Mouse (Mus musculus): Measurements from ENCODE around the gene 1810055G02Rik. TPM values are rescaled to one million over a fixed set of nuclear protein-coding genes. Genes with fewer than 3 reads are reported as not detected.
A peak's percentile ranks its signal among the peaks of the same experiment; 100 is the strongest.

The 1810055G02Rik gene
- polyA plus RNA-seq, 1 experiment from 2014 or later, result 31.9 TPM

- no peaks in the 10 kb centered on the region for H3K4me1 ChIP-seq
Measured at GRCm38 (mm10) chr19:3757861-3758260, 49.8 kb downstream of the 1810055G02Rik start.

GRCm38 (mm10) chr19:3765221-3765820 lies 57.2 kb downstream of the 1810055G02Rik start:
- WGBS, result 83% methylated on average over 4 of the region's 4 CpGs
- H3K4me1 ChIP-seq, result peaks cover 22% of the 10 kb centered on the region
- ATAC-seq (ENCODE audit: low FRiP score, low read depth), result no peak
- H3K4me2 ChIP-seq (replicated peaks), result no peak overlapping the region
- H3K4me3 ChIP-seq, result no peak overlapping the region
- H3K27ac ChIP-seq (replicated peaks), result no peak overlapping the region
- H3K9ac ChIP-seq (replicated peaks), result no peak overlapping the region
- no peaks in the 10 kb centered on the region for H3K9me3 ChIP-seq
- no peaks in the 10 kb centered on the region for H3K36me3 ChIP-seq
- no peaks in the 10 kb centered on the region for H3K27me3 ChIP-seq

More at GRCm38 (mm10) chr19:3757861-3758260, 49.8 kb downstream of the 1810055G02Rik start:
- no peaks in the 10 kb centered on the region for H3K36me3 ChIP-seq
- H3K4me2 ChIP-seq (replicated peaks), result no peak overlapping the region
- no peak overlapping the region for H3K4me3 ChIP-seq
- no peak overlapping the region for H3K27ac ChIP-seq (replicated peaks)
- H3K27me3 ChIP-seq, result peaks cover 5% of the 10 kb centered on the region; the same call in 1 of the 2 replicates
- H3K9ac ChIP-seq (replicated peaks), result no peak overlapping the region
- WGBS, result 67% methylated on average over 1 of the region's 1 CpGs
- no peak for ATAC-seq (ENCODE audit: low FRiP score, low read depth)
- H3K9me3 ChIP-seq, result no peaks in the 10 kb centered on the region

- ATAC-seq (ENCODE audit: low FRiP score, low read depth), result no peak
- Histone ChIP-seq H3K4me1 (peaks cover 25% of the 10 kb centered on the region), H3K27ac (replicated peaks) (no peak overlapping the region), H3K4me3 (peak overlapping the region; percentile 81), H3K9me3 (no peaks in the 10 kb centered on the region), H3K36me3 (no peaks in the 10 kb centered on the region), H3K4me2 (replicated peaks) (peak overlapping the region; percentile 86), H3K27me3 (no peaks in the 10 kb centered on the region), H3K9ac (replicated peaks) (peak overlapping the region; percentile 99; the same call in 1 of the 2 replicates)
- WGBS, result 92% methylated on average over 5 of the region's 5 CpGs
Measured at GRCm38 (mm10) chr19:3766378-3766777, 58.3 kb downstream of the 1810055G02Rik start.

- Histone ChIP-seq H3K4me3 (peak within 1 kb of the TSS; percentile 81), H3K9me3 (no peaks in the 10 kb centered on the region), H3K27ac (replicated peaks) (peak within 1 kb of the TSS; percentile 100), H3K27me3 (no peaks in the 10 kb centered on the region), H3K4me1 (peaks cover 25% of the 10 kb centered on the region), H3K4me2 (replicated peaks) (peak within 1 kb of the TSS; percentile 86), H3K36me3 (no peaks in the 10 kb centered on the region), H3K9ac (replicated peaks) (peak within 1 kb of the TSS; percentile 99)
- WGBS, result 1% methylated on average over 39 of the region's 39 CpGs
- ATAC-seq (ENCODE audit: low FRiP score, low read depth), result peak; percentile 54
Measured at GRCm38 (mm10) chr19:3767276-3767780, 59.2 kb downstream of the 1810055G02Rik start, which contains the start of gene Kmt5b. Gene Kmt5b, plus strand, starts transcription at chr19:3767421.

Other genes starting within 250 kb of the 1810055G02Rik start
- gene Ppp6r3, start 132.5 kb upstream of the 1810055G02Rik start, polyA plus RNA-seq (2016; fragmentation: Nextera tagmentation; extraction: Ambion mirVana), result 86.1 and 87.2 TPM in 2 replicates
- 3.0 and 3.2 TPM in 2 replicates for gene Lrp5, start 21.7 kb upstream of the 1810055G02Rik start, polyA plus RNA-seq (2016; fragmentation: Nextera tagmentation; extraction: Ambion mirVana)
- 61.3 and 65.9 TPM in 2 replicates for gene Kmt5b, start 59.1 kb downstream of the 1810055G02Rik start, polyA plus RNA-seq (2016; fragmentation: Nextera tagmentation; extraction: Ambion mirVana)
- gene Chka, start 143.5 kb downstream of the 1810055G02Rik start, polyA plus RNA-seq (2016; fragmentation: Nextera tagmentation; extraction: Ambion mirVana), result 69.1 and 73.9 TPM in 2 replicates
- 16.3 and 18.7 TPM in 2 replicates for gene Tcirg1, start 198.8 kb downstream of the 1810055G02Rik start, polyA plus RNA-seq (2016; fragmentation: Nextera tagmentation; extraction: Ambion mirVana)
- gene Ndufs8, start 204.5 kb downstream of the 1810055G02Rik start, polyA plus RNA-seq (2016; fragmentation: Nextera tagmentation; extraction: Ambion mirVana), result 193 and 210 TPM in 2 replicates
- 0.83 and 0.96 TPM in 2 replicates for gene Aldh3b1, start 221.5 kb downstream of the 1810055G02Rik start, polyA plus RNA-seq (2016; fragmentation: Nextera tagmentation; extraction: Ambion mirVana)
- gene Unc93b1, start 226.9 kb downstream of the 1810055G02Rik start, polyA plus RNA-seq (2016; fragmentation: Nextera tagmentation; extraction: Ambion mirVana), result 8.5 and 10.4 TPM in 2 replicates